Mouse (Mus musculus) neural tube, embryonic 13.5 days (tissue): ENCODE data around the gene Sox21. TPM values are rescaled to one million over a fixed set of nuclear protein-coding genes. Genes with fewer than 3 reads are reported as not detected.

ENCODE experiments used
- microRNA-seq: library from miRNA; unstranded; fragments of <30 nt; microRNA quantifications from one replicate; pipeline ENCODE4, GENCODE M21; 2016
- polyA plus RNA-seq: library from polyadenylated mRNA; unstranded; fragments of >200 nt; fragmentation: Nextera tagmentation; extraction: Ambion mirVana; gene quantifications from 2 replicates; pipeline ENCODE4 v1.2.1, GENCODE M21; 2015

Sox21 gene
- polyA plus RNA-seq, 1 experiment from 2014 or later, result 6.0 TPM

Small RNA genes lying within 50 kb of the gene (microRNA-seq; reads per million reads assigned to microRNA genes)
- not detected for gene Mir6241

Other genes starting within 250 kb of the Sox21 start
- 0.50 and 1.2 TPM in 2 replicates for gene Dct, start 184.8 kb downstream of the Sox21 start, polyA plus RNA-seq
- gene Tgds, start 104.3 kb downstream of the Sox21 start, polyA plus RNA-seq, result 20.2 and 24.5 TPM in 2 replicates
- gene Gpr180, start 99.9 kb downstream of the Sox21 start, polyA plus RNA-seq, result 41.8 and 42.0 TPM in 2 replicates
- not detected in 2 replicates for gene Gm9376, start 29.9 kb upstream of the Sox21 start, polyA plus RNA-seq